Mouse (Mus musculus) stomach, embryonic 15.5 days (tissue): ENCODE results near the gene Mpped2. TPM values are rescaled to one million over a fixed set of nuclear protein-coding genes. Genes with fewer than 3 reads are reported as not detected.

Experiments used
- ATAC-seq: fragments of 200-750 bp; cut with Nextera tagmentation; 2 replicates; pipeline ENCODE4 v1.8.0; 2017; ENCODE audit warnings: low read depth, moderate number of reproducible peaks, moderate TSS enrichment; ENCODE audit not compliant: insufficient read depth, low FRiP score
- H3K27ac ChIP-seq: fragments of 300-500 bp; sonication (generic); 2 replicates; pipeline ENCODE4 v1.5.1; 2015; ENCODE audit warnings: mild to moderate bottlenecking, inconsistent platforms
- H3K27me3 ChIP-seq: fragments of 300-500 bp; sonication (generic); replicated peaks from 2 replicates; pipeline ENCODE4 v1.6.1; 2015; ENCODE audit warnings: inconsistent platforms
- H3K36me3 ChIP-seq: fragments of 300-500 bp; sonication (generic); 2 replicates; pipeline ENCODE4 v1.6.1; 2015; ENCODE audit warnings: inconsistent platforms
- H3K4me1 ChIP-seq: fragments of 300-500 bp; sonication (generic); 2 replicates; pipeline ENCODE4 v1.6.1; 2015; ENCODE audit warnings: inconsistent platforms
- H3K4me2 ChIP-seq: fragments of 300-500 bp; sonication (generic); 2 replicates; pipeline ENCODE4 v1.6.1; 2015; ENCODE audit warnings: mild to moderate bottlenecking, inconsistent platforms
- H3K4me3 ChIP-seq: fragments of 300-500 bp; sonication (generic); replicated peaks from 2 replicates; pipeline ENCODE4 v1.5.1; 2015; ENCODE audit warnings: inconsistent platforms
- H3K9ac ChIP-seq: fragments of 300-500 bp; sonication (generic); 2 replicates; pipeline ENCODE4 v1.6.1; 2015; ENCODE audit warnings: inconsistent platforms
- H3K9me3 ChIP-seq: fragments of 300-500 bp; sonication (generic); 2 replicates; pipeline ENCODE4 v1.6.1; 2016; ENCODE audit warnings: inconsistent platforms
- WGBS: fragments of 180-500 bp; shearing (Covaris S2); methylation state at CpG from one replicate; pipeline ENCODE4 v1.1.7; 2015; 5-methylcytosine and 5-hydroxymethylcytosine counted together
- polyA plus RNA-seq: library from polyadenylated mRNA; unstranded; fragments of >200 nt; fragmentation: Nextera tagmentation; extraction: Ambion mirVana; gene quantifications from 2 replicates; pipeline ENCODE4 v1.2.1, GENCODE M21; 2015

Gene Mpped2
- polyA plus RNA-seq, 1 experiment from 2014 or later, result 30.1 TPM

- no peak for ATAC-seq
These were observed 60.6 kb downstream of the Mpped2 start for GRCm38 (mm10) chr2:106753703-106754102.

GRCm38 (mm10) chr2:106754696-106755095 lies 61.6 kb downstream of the Mpped2 start:
- WGBS, result 58% methylated on average over 5 of the region's 5 CpGs
- H3K9me3 ChIP-seq, result no peaks in the 10 kb centered on the region
- H3K4me2 ChIP-seq, result no peak overlapping the region
- H3K9ac ChIP-seq, result no peak overlapping the region
- no peak for ATAC-seq
- H3K27ac ChIP-seq, result no peak overlapping the region
- H3K4me1 ChIP-seq, result no peaks in the 10 kb centered on the region
- H3K27me3 ChIP-seq, result no peaks in the 10 kb centered on the region
- no peak overlapping the region for H3K4me3 ChIP-seq
- no peaks in the 10 kb centered on the region for H3K36me3 ChIP-seq

More at GRCm38 (mm10) chr2:106753703-106754102, 60.6 kb downstream of the Mpped2 start:
- Histone ChIP-seq H3K4me3 (no peak overlapping the region), H3K36me3 (no peaks in the 10 kb centered on the region), H3K27me3 (no peaks in the 10 kb centered on the region), H3K9me3 (no peaks in the 10 kb centered on the region), H3K9ac (no peak overlapping the region), H3K27ac (no peak overlapping the region), H3K4me1 (no peaks in the 10 kb centered on the region), H3K4me2 (no peak overlapping the region)
- 76% methylated on average over 5 of the region's 5 CpGs for WGBS

- Histone ChIP-seq H3K9ac (no peak overlapping the region), H3K4me3 (no peak overlapping the region), H3K27ac (no peak overlapping the region), H3K4me1 (no peaks in the 10 kb centered on the region), H3K27me3 (no peaks in the 10 kb centered on the region), H3K4me2 (no peak overlapping the region), H3K9me3 (no peaks in the 10 kb centered on the region), H3K36me3 (no peaks in the 10 kb centered on the region)
- 56% methylated on average over 13 of the region's 13 CpGs for WGBS
- no peak for ATAC-seq
These were observed 63.5 kb downstream of the Mpped2 start for GRCm38 (mm10) chr2:106756354-106757103.

GRCm38 (mm10) chr2:106762920-106763319 lies 69.9 kb downstream of the Mpped2 start:
- Histone ChIP-seq H3K9ac (no peak overlapping the region), H3K27ac (no peak overlapping the region), H3K4me2 (no peak overlapping the region), H3K27me3 (no peaks in the 10 kb centered on the region), H3K9me3 (no peaks in the 10 kb centered on the region), H3K4me1 (no peaks in the 10 kb centered on the region), H3K36me3 (no peaks in the 10 kb centered on the region), H3K4me3 (no peak overlapping the region)
- 65% methylated on average over 8 of the region's 8 CpGs for WGBS
- ATAC-seq, result no peak

GRCm38 (mm10) chr2:106769236-106769635 lies 76.2 kb downstream of the Mpped2 start:
- no peaks in the 10 kb centered on the region for H3K36me3 ChIP-seq
- no peaks in the 10 kb centered on the region for H3K9me3 ChIP-seq
- no peak overlapping the region for H3K4me3 ChIP-seq
- ATAC-seq, result no peak
- no peak overlapping the region for H3K27ac ChIP-seq
- H3K9ac ChIP-seq, result no peak overlapping the region
- WGBS, result 83% methylated on average over 12 of the region's 12 CpGs
- H3K4me1 ChIP-seq, result no peaks in the 10 kb centered on the region
- H3K4me2 ChIP-seq, result no peak overlapping the region
- no peaks in the 10 kb centered on the region for H3K27me3 ChIP-seq

GRCm38 (mm10) chr2:106772643-106773042 lies 79.6 kb downstream of the Mpped2 start:
- no peaks in the 10 kb centered on the region for H3K27me3 ChIP-seq
- no peak overlapping the region for H3K27ac ChIP-seq
- no peak overlapping the region for H3K4me2 ChIP-seq
- no peaks in the 10 kb centered on the region for H3K9me3 ChIP-seq
- no peak overlapping the region for H3K9ac ChIP-seq
- no peak overlapping the region for H3K4me3 ChIP-seq
- no peaks in the 10 kb centered on the region for H3K4me1 ChIP-seq
- 51% methylated on average over 5 of the region's 5 CpGs for WGBS
- ATAC-seq, result no peak
- no peaks in the 10 kb centered on the region for H3K36me3 ChIP-seq

- Histone ChIP-seq H3K4me1 (no peaks in the 10 kb centered on the region), H3K36me3 (no peaks in the 10 kb centered on the region), H3K27ac (no peak overlapping the region), H3K4me2 (no peak overlapping the region), H3K9ac (no peak overlapping the region), H3K9me3 (no peaks in the 10 kb centered on the region), H3K27me3 (no peaks in the 10 kb centered on the region), H3K4me3 (no peak overlapping the region)
- no peak for ATAC-seq
- 48% methylated on average over 10 of the region's 10 CpGs for WGBS
These were observed 81.5 kb downstream of the Mpped2 start for GRCm38 (mm10) chr2:106774251-106775196.

- Histone ChIP-seq H3K4me2 (no peak overlapping the region), H3K4me3 (no peak overlapping the region), H3K9ac (no peak overlapping the region), H3K36me3 (no peaks in the 10 kb centered on the region), H3K4me1 (no peaks in the 10 kb centered on the region), H3K9me3 (no peaks in the 10 kb centered on the region), H3K27ac (no peak overlapping the region), H3K27me3 (no peaks in the 10 kb centered on the region)
- ATAC-seq, result no peak
- WGBS, result 79% methylated on average over 2 of the region's 2 CpGs
These were observed 82.9 kb downstream of the Mpped2 start for GRCm38 (mm10) chr2:106775994-106776393.

GRCm38 (mm10) chr2:106778861-106779516 lies 85.9 kb downstream of the Mpped2 start:
- no peaks in the 10 kb centered on the region for H3K27me3 ChIP-seq
- no peak overlapping the region for H3K27ac ChIP-seq
- H3K4me1 ChIP-seq, result no peaks in the 10 kb centered on the region
- no peaks in the 10 kb centered on the region for H3K9me3 ChIP-seq
- H3K9ac ChIP-seq, result no peak overlapping the region
- 77% methylated on average over 7 of the region's 7 CpGs for WGBS
- no peaks in the 10 kb centered on the region for H3K36me3 ChIP-seq
- H3K4me2 ChIP-seq, result no peak overlapping the region
- no peak overlapping the region for H3K4me3 ChIP-seq
- no peak for ATAC-seq

- Histone ChIP-seq H3K9me3 (no peaks in the 10 kb centered on the region), H3K27ac (no peak overlapping the region), H3K27me3 (no peaks in the 10 kb centered on the region), H3K4me2 (no peak overlapping the region), H3K4me1 (no peaks in the 10 kb centered on the region), H3K9ac (no peak overlapping the region), H3K4me3 (no peak overlapping the region), H3K36me3 (no peaks in the 10 kb centered on the region)
- no peak for ATAC-seq
- WGBS, result 85% methylated on average over 26 of the region's 26 CpGs
These were observed 88.4 kb downstream of the Mpped2 start for GRCm38 (mm10) chr2:106781181-106782179.

GRCm38 (mm10) chr2:106783311-106783710 lies 90.2 kb downstream of the Mpped2 start:
- Histone ChIP-seq H3K27ac (no peak overlapping the region), H3K9me3 (no peaks in the 10 kb centered on the region), H3K4me3 (no peak overlapping the region), H3K27me3 (no peaks in the 10 kb centered on the region), H3K4me2 (no peak overlapping the region), H3K9ac (no peak overlapping the region), H3K4me1 (no peaks in the 10 kb centered on the region), H3K36me3 (no peaks in the 10 kb centered on the region)
- WGBS, result 57% methylated on average over 4 of the region's 4 CpGs
- no peak for ATAC-seq
